Mouse (Mus musculus) kidney, embryonic 14.5 days (tissue): Measurements from ENCODE around the gene Hoxa7. TPM values are rescaled to one million over a fixed set of nuclear protein-coding genes. Genes with fewer than 3 reads are reported as not detected.

Experiments used
- ATAC-seq: fragments of 200-750 bp; cut with Nextera tagmentation; 2 replicates; pipeline ENCODE4 v1.8.0; 2017; ENCODE audit warnings: moderate number of reproducible peaks, mild to moderate bottlenecking, moderate TSS enrichment, moderate library complexity; ENCODE audit not compliant: low FRiP score, low TSS enrichment
- H3K27ac ChIP-seq: fragments of 300-500 bp; sonication (generic); 2 replicates; pipeline ENCODE4 v1.5.1; 2014; ENCODE audit warnings: low read depth, mild to moderate bottlenecking, low read length, moderate library complexity, mixed read lengths
- H3K27me3 ChIP-seq: fragments of 300-500 bp; sonication (generic); 2 replicates; pipeline ENCODE4 v1.6.1; 2014; ENCODE audit warnings: mild to moderate bottlenecking, low read length; ENCODE audit not compliant: control insufficient read depth, insufficient read depth
- H3K36me3 ChIP-seq: fragments of 300-500 bp; sonication (generic); 2 replicates; pipeline ENCODE4 v1.6.1; 2014; ENCODE audit warnings: low read length, mixed read lengths; ENCODE audit not compliant: control insufficient read depth, insufficient read depth
- H3K4me1 ChIP-seq: fragments of 300-500 bp; sonication (generic); 2 replicates; pipeline ENCODE4 v1.6.1; 2014; ENCODE audit warnings: low read length, mixed read lengths; ENCODE audit not compliant: control insufficient read depth, insufficient read depth
- H3K4me2 ChIP-seq: fragments of 300-500 bp; sonication (generic); replicated peaks from 2 replicates; pipeline ENCODE4 v1.6.1; 2014; ENCODE audit warnings: low read depth, mild to moderate bottlenecking, low read length
- H3K4me3 ChIP-seq: fragments of 300-500 bp; sonication (generic); 2 replicates; pipeline ENCODE4 v1.5.1; 2014; ENCODE audit warnings: mild to moderate bottlenecking, low read length
- H3K9ac ChIP-seq: fragments of 300-500 bp; sonication (generic); 2 replicates; pipeline ENCODE4 v1.6.1; 2014; ENCODE audit warnings: low read depth, mild to moderate bottlenecking, low read length, moderate library complexity
- H3K9me3 ChIP-seq: fragments of 300-500 bp; sonication (generic); 2 replicates; pipeline ENCODE4 v1.6.1; 2016; ENCODE audit warnings: low read length; ENCODE audit not compliant: control insufficient read depth
- WGBS: fragments of 180-500 bp; shearing (Covaris S2); extraction: QIAGEN DNeasy Blood & Tissue Kit; methylation state at CpG from one replicate; pipeline ENCODE4 v1.1.7; 2014; 5-methylcytosine and 5-hydroxymethylcytosine counted together
- polyA plus RNA-seq: library from polyadenylated mRNA; unstranded; fragments of >200 nt; fragmentation: Nextera tagmentation; extraction: Ambion mirVana; gene quantifications from 2 replicates; pipeline ENCODE4 v1.2.1, GENCODE M21; 2014

Hoxa7 gene
- polyA plus RNA-seq, 1 experiment from 2014 or later = 19.1 TPM

DNA sequence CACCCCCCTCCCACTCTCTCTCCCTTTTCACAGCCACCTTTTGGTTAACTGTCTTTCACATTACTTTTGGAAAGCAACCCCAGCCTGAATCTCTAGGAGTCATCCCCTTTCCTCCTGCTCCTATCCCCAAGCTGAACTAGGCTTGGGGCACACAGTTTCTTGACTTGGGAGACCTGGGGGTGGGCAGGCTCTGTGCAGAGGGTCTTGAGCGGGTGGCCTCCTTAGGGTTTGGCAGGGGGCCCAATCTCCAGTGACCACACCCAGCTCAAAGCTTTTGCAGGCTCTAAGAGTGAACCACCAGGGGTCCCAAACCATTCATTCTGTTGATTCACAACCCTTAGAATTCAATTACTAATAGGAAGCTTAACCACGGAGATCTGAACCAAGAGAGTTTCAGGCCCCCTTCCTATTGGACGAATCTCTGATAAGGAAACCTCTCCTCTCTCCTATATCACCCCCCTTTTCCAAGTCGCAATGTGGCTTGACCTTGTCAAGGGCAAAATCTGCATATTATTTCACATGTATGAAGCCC, 21.2 kb upstream of the Hoxa7 start:
- no peak for ATAC-seq
- WGBS = 6% methylated on average over 4 of the region's 4 CpGs
- no peaks in the 10 kb centered on the region; the same call in 1 of the 2 replicates for H3K27me3 ChIP-seq

DNA sequence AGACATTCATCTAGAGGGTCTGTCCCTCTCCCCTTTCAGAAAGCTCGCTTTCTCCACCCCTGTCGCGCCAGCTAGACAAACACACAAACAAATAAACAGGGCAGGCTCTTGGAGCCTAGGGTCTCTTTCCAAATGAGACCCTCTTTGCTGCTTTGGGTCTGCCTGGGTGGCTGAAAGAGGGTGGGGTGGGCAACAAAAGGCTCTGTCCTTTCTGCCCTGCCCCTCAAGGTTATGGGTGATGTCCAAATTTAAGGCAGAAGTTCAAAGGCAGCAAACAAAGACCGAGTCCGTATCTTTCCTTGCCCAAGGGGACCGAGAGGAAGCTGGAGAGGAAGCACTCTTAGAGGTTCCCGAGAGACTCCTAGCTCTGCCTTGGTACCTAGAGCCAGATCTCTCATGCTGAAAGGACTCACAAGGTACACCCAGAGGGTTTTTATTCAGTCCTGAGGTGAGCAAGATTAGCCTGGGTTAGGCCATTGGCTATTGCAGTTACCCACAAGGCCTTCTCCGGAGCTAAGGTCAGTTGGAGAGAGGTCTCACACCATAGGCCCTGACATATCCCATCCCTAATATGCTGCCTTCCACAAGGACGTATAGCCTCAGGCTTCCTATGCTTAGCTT, 19.5 kb upstream of the Hoxa7 start:
- 3% methylated on average over 9 of the region's 9 CpGs for WGBS
- Histone ChIP-seq H3K4me2 (peak overlapping the region; percentile 83), H3K9ac (peak overlapping the region; percentile 96), H3K36me3 (no peaks in the 10 kb centered on the region), H3K4me3 (peak overlapping the region; percentile 64), H3K27ac (peak overlapping the region; percentile 98), H3K4me1 (peaks cover 15% of the 10 kb centered on the region), H3K9me3 (no peaks in the 10 kb centered on the region), H3K27me3 (no peaks in the 10 kb centered on the region; the same call in none of the 2 replicates)
- no peak for ATAC-seq

More for the DNA sequence above, 21.2 kb upstream of the Hoxa7 start:
- Histone ChIP-seq H3K27ac (peak overlapping the region; percentile 96), H3K9me3 (no peaks in the 10 kb centered on the region), H3K36me3 (no peaks in the 10 kb centered on the region), H3K4me1 (peaks cover 12% of the 10 kb centered on the region), H3K9ac (peak overlapping the region; percentile 89), H3K4me2 (peak overlapping the region; percentile 83), H3K4me3 (peak overlapping the region; percentile 75)

- Histone ChIP-seq H3K4me3 (peak within 1 kb of the TSS; percentile 64), H3K27me3 (no peaks in the 10 kb centered on the region; the same call in none of the 2 replicates), H3K4me2 (peak within 1 kb of the TSS; percentile 83), H3K27ac (peak within 1 kb of the TSS; percentile 98), H3K4me1 (peaks cover 21% of the 10 kb centered on the region), H3K9me3 (no peaks in the 10 kb centered on the region), H3K9ac (peak within 1 kb of the TSS; percentile 96), H3K36me3 (no peaks in the 10 kb centered on the region)
- WGBS = under 1% methylated on average over 35 of the region's 35 CpGs
- peak; percentile 69 for ATAC-seq
These were observed 18.8 kb upstream of the Hoxa7 start, which contains the start of gene Hoxa10 for GRCm38 (mm10) chr6:52240389-52241000. Hoxa10 (minus strand) TSS chr6:52240854.

- no peaks in the 10 kb centered on the region for H3K36me3 ChIP-seq
- no peaks in the 10 kb centered on the region for H3K9me3 ChIP-seq
- H3K9ac ChIP-seq = peak overlapping the region; percentile 96
- H3K27ac ChIP-seq = peak overlapping the region; percentile 98
- H3K4me3 ChIP-seq = peak overlapping the region; percentile 64
- peak overlapping the region; percentile 83 for H3K4me2 ChIP-seq
- H3K27me3 ChIP-seq = peaks cover 3% of the 10 kb centered on the region; the same call in 1 of the 2 replicates
- H3K4me1 ChIP-seq = peaks cover 21% of the 10 kb centered on the region
- no peak for ATAC-seq
- WGBS = under 1% methylated on average over 30 of the region's 30 CpGs
These were observed 18.2 kb upstream of the Hoxa7 start for GRCm38 (mm10) chr6:52239625-52240388.

DNA sequence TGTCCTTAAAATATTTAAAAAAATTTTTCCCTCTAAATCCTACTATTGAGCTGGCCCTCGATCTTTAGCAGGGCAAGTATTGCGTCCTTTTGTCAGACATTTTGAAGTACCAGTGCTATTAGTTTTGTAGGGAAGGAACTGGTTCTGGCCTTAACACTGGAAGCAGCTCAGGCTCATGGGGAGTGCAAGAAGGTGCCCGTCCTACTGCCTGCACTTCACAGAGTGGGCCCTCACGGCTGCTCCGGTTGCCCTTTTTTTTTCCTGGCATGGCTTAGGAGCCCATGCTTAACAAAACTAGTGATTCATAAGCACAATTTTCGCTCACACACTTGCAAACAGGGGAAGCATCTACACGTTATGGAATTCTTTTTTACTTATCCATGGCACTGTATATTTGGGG, 17.3 kb upstream of the Hoxa7 start:
- H3K9ac ChIP-seq = peak overlapping the region; percentile 96
- peak overlapping the region; percentile 64 for H3K4me3 ChIP-seq
- H3K27me3 ChIP-seq = peaks cover 9% of the 10 kb centered on the region; the same call in 1 of the 2 replicates
- peak overlapping the region; percentile 83 for H3K4me2 ChIP-seq
- H3K4me1 ChIP-seq = peaks cover 21% of the 10 kb centered on the region
- H3K27ac ChIP-seq = peak overlapping the region; percentile 4; the same call in 1 of the 2 replicates
- WGBS = 2% methylated on average over 7 of the region's 7 CpGs
- no peak for ATAC-seq
- H3K36me3 ChIP-seq = no peaks in the 10 kb centered on the region
- no peaks in the 10 kb centered on the region for H3K9me3 ChIP-seq

DNA sequence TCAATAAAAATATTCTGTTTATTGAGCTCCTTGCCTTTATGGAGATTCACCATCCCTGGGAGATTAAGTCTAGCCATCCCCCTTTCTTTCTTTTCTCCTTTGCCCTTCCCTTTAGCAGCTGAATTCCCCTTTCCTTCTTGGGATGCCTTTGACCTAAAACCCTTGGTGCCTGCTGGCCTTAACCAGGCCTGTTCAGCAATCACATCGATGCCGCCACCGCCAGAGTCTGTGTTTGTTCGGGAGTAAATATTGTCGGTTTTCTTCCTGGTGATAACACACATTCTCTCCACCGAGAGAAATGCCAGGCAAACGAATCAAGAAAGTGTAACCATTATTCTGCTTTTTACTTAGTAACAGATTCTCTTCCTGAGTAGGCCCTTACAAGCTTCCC, 16.5 kb upstream of the Hoxa7 start:
- Histone ChIP-seq H3K9ac (peak overlapping the region; percentile 96), H3K4me2 (peak overlapping the region; percentile 83), H3K27me3 (peaks cover 12% of the 10 kb centered on the region; the same call in 1 of the 2 replicates), H3K9me3 (no peaks in the 10 kb centered on the region), H3K27ac (peak overlapping the region; percentile 98; the same call in 1 of the 2 replicates), H3K4me1 (peaks cover 21% of the 10 kb centered on the region), H3K36me3 (no peaks in the 10 kb centered on the region), H3K4me3 (peak overlapping the region; percentile 64)
- 3% methylated on average over 7 of the region's 7 CpGs for WGBS
- ATAC-seq = no peak

GRCm38 (mm10) chr6:52237346-52238154, 15.9 kb upstream of the Hoxa7 start:
- Histone ChIP-seq H3K4me1 (peaks cover 21% of the 10 kb centered on the region), H3K36me3 (no peaks in the 10 kb centered on the region; the same call in 1 of the 2 replicates), H3K27me3 (peaks cover 12% of the 10 kb centered on the region; the same call in 1 of the 2 replicates), H3K4me3 (peak overlapping the region; percentile 64), H3K4me2 (peak overlapping the region; percentile 83), H3K9me3 (no peaks in the 10 kb centered on the region), H3K9ac (peak overlapping the region; percentile 96), H3K27ac (peak overlapping the region; percentile 98)
- WGBS = 7% methylated on average over 10 of the region's 10 CpGs
- ATAC-seq = no peak

DNA sequence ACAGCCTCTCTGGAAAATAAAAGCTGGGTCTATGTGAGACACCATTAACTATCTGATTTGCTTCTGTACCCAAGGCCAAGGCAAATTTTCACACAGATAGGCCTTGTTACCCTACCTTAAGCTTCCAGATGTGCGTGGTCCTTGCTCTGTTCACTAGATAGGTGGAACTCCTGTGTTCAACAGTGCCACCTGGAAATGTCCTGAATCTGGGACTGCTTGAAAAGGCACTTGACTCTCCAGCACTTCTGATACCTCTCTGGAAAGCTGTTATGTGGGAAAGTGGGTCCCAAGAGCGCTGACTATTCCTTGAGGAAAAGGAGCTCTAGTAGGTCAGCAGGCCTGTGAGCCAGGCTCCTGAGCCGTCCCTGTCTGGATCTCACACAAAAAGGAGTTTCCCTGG, 15.2 kb upstream of the Hoxa7 start:
- 12% methylated on average over 3 of the region's 3 CpGs for WGBS
- H3K4me3 ChIP-seq = peak overlapping the region; percentile 64
- H3K4me2 ChIP-seq = peak overlapping the region; percentile 83
- H3K4me1 ChIP-seq = peaks cover 19% of the 10 kb centered on the region
- H3K36me3 ChIP-seq = no peaks in the 10 kb centered on the region; the same call in 1 of the 2 replicates
- no peaks in the 10 kb centered on the region for H3K9me3 ChIP-seq
- H3K27ac ChIP-seq = peak overlapping the region; percentile 98
- peaks cover 12% of the 10 kb centered on the region; the same call in 1 of the 2 replicates for H3K27me3 ChIP-seq
- peak overlapping the region; percentile 96 for H3K9ac ChIP-seq
- no peak for ATAC-seq
